Mouse (Mus musculus) thymus, postnatal 0 days (tissue): ENCODE data around the gene Lancl2. TPM values are rescaled to one million over a fixed set of nuclear protein-coding genes. Genes with fewer than 3 reads are reported as not detected.

ENCODE experiments used
- DNase-seq: peaks from one replicate; pipeline ENCODE4 v3.0.0-alpha.2; 2015; ENCODE audit warnings: low spot score
- polyA plus RNA-seq: library from polyadenylated mRNA; unstranded; fragments of >200 nt; fragmentation: Nextera tagmentation; extraction: Ambion mirVana; gene quantifications from 2 replicates; pipeline ENCODE4 v1.2.1, GENCODE M21; 2015

The Lancl2 gene
- polyA plus RNA-seq, 1 experiment from 2014 or later, result 14.5 TPM

- no peak for DNase-seq
These were observed 65.0 kb downstream of the Lancl2 start for GRCm38 (mm10) chr6:57767112-57767868.

DNA sequence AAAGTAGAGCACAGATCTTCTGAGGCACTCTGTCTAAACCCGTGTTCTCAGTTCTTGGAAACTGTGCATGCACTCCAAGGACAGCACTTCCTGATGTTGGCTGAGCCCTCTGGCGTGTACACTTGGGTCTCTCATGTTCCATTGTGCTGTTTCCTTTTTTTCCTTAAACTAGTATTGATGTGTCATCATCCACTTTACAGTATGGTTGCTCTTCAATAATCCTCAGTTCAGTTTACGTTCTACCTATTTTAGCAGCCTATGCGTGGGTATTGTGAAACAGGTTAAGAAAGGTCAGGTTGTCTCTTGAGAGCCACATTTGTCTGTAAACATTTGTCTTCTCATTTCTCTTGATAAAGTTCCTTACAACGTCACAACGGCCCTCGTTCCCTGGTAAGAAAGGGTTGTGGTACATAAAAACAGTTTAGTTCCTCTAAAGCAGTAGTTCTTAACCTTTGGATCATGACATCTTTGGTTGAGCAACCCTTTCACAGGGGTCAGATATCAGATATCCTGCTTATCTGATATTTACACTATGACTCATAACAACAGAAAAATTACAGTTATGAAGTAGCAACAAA is 66.7 kb downstream of the Lancl2 start:
- DNase-seq, result no peak

- no peak for DNase-seq
These were observed 68.3 kb downstream of the Lancl2 start for GRCm38 (mm10) chr6:57770467-57771190.

DNA sequence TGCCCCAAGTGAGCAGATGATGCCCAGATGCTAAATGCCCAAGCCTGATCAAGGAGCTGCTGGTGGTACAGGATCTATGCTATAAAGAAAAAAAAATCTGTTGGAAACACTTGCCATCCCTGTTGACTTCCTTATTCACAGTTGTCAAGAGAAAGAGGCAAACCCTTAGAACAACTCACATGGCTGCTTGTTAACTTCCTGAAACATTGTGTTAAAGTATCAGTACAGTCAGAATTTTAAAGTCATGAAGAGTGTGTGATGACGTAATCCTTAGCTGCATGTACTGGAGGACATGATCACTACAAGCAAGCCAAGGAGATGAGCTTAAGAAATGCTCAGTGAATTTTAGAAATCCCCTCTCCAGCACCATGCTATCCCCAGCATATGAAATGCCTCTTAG is 71.5 kb downstream of the Lancl2 start:
- DNase-seq, result no peak

DNA sequence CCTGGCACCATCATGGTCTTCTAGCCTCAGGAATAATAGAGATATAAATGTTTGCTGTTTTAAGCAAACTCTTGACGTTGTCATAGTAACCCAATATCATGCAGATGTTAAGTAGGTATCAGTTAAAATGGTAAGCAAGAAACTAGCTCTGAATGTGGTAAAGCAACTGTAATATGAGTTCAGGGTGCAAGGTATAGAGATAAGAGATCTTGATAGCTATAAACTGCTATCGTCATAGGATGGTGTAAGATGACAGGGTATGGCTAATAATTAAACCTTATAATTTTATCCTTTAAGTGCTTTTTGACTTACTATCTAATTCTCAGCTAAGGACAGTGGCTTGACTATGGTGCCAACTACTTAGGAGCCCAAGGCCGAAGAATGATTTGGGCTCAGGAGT is 78.0 kb downstream of the Lancl2 start:
- DNase-seq, result no peak

DNA sequence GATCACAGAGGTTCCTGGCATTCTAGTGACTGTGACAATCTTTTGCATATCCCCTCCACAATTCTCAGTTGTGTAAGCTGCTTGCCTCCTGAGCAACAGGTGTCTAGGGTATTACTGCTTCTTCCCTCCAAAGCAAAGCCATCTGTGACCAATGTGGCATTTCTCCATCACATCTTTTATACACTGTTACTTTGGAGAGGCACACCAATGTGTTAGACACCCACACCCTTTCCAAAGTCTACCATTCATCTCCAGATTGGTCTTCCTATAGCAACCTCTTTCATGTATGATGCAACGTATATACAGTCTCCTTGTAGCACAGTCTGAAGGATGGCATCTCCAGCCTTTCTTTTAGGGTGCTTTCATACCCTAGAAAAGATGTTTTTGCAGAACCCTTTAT is 80.3 kb downstream of the Lancl2 start:
- DNase-seq, result no peak

DNA sequence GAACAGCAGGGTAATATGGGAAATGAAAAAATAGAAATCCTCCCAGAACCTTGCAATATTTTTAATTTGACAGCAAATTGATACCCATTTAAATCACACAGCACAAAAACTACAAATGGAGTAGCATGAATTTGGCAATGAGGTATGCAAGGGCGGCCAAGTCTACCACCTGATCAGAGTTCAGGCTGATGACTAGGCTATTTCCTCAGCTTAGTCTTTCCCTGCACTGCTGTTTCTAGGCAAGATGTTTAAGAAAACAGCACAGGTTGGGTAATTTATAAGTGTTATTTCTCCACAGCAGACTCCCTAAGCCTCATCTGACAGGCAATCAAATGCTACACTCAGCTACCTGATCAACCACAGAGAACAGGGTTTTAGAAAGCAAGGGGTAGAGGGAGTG is 81.9 kb downstream of the Lancl2 start:
- DNase-seq, result no peak

GRCm38 (mm10) chr6:57787376-57787775 is 85.0 kb downstream of the Lancl2 start:
- no peak for DNase-seq

Other genes with a start within 250 kb of the Lancl2 start
- 8.3 and 8.5 TPM in 2 replicates for gene Ppm1k, start 167.1 kb upstream of the Lancl2 start, polyA plus RNA-seq
- gene Herc6, start 121.5 kb upstream of the Lancl2 start, polyA plus RNA-seq, result 9.4 and 11.2 TPM in 2 replicates
- gene Pyurf, start 10.5 kb upstream of the Lancl2 start, polyA plus RNA-seq, result 7.4 and 8.3 TPM in 2 replicates
- 24.9 and 25.0 TPM in 2 replicates for gene Vopp1, start 122.6 kb downstream of the Lancl2 start, polyA plus RNA-seq
- not detected in 2 replicates for gene Vmn1r21, start 147.8 kb downstream of the Lancl2 start, polyA plus RNA-seq
- gene Vmn1r22, start 205.5 kb downstream of the Lancl2 start, polyA plus RNA-seq, result not detected in 2 replicates
- not detected in 2 replicates for gene Vmn1r23, start 224.3 kb downstream of the Lancl2 start, polyA plus RNA-seq